In genomic region chr3:130252355-130252754, GRCm38 (mm10) we compare ENCODE assay signal across 15 mouse cellular contexts.
"Had no signal": no experiment of that assay in that cellular context is flagged by ENCODE, and none has a peak within 500 bp of the region (broad histone marks: within the 10 kb centered on the region; RNA-seq: fewer than 3 reads in every experiment).

No protein-coding gene starts in this region.

- H3K4me3 ChIP-seq: kidney, embryonic 15.5 days; limb, embryonic 15.5 days; liver, embryonic 12.5 days; lung, embryonic 15.5 days; midbrain, embryonic 12.5 days; neural tube, embryonic 13.5 days had no signal

- ATAC-seq: liver, embryonic 12.5 days; midbrain, embryonic 16.5 days had no signal

- H3K36me3 ChIP-seq: kidney, embryonic 15.5 days; limb, embryonic 15.5 days; liver, embryonic 12.5 days; lung, embryonic 15.5 days; midbrain, embryonic 12.5 days; neural tube, embryonic 13.5 days had no signal

- H3K4me1 ChIP-seq: kidney, embryonic 15.5 days; limb, embryonic 15.5 days; liver, embryonic 12.5 days; lung, embryonic 15.5 days; midbrain, embryonic 12.5 days; neural tube, embryonic 13.5 days had no signal

- DNase-seq: kidney, postnatal 36 days; layer of hippocampus, adult 9-11 months; layer of hippocampus, postnatal 36 days; retina, postnatal 1 day; right cerebral cortex, postnatal 4 days; spleen, adult 18-20 months; thymus, adult 18-20 months; thymus, postnatal 14 days had no signal

- H3K9ac ChIP-seq: kidney, embryonic 15.5 days; limb, embryonic 15.5 days; liver, embryonic 12.5 days; lung, embryonic 15.5 days; midbrain, embryonic 12.5 days; neural tube, embryonic 13.5 days had no signal

- H3K4me2 ChIP-seq: kidney, embryonic 15.5 days; limb, embryonic 15.5 days; liver, embryonic 12.5 days; lung, embryonic 15.5 days; midbrain, embryonic 12.5 days; neural tube, embryonic 13.5 days had no signal

- H3K9me3 ChIP-seq: kidney, embryonic 15.5 days; limb, embryonic 15.5 days; liver, embryonic 12.5 days; lung, embryonic 15.5 days; midbrain, embryonic 12.5 days; neural tube, embryonic 13.5 days had no signal

- H3K27me3 ChIP-seq: kidney, embryonic 15.5 days; limb, embryonic 15.5 days; liver, embryonic 12.5 days; lung, embryonic 15.5 days; midbrain, embryonic 12.5 days; neural tube, embryonic 13.5 days had no signal

- H3K27ac ChIP-seq: kidney, embryonic 15.5 days; limb, embryonic 15.5 days; liver, embryonic 12.5 days; lung, embryonic 15.5 days; midbrain, embryonic 12.5 days; neural tube, embryonic 13.5 days had no signal
